Mouse (Mus musculus): ENCODE measurements around the gene Pias4. TPM values are rescaled to one million over a fixed set of nuclear protein-coding genes. Genes with fewer than 3 reads are reported as not detected.

The Pias4 gene
- total RNA-seq, 2 experiments from 2014 or later, result 12.3 to 12.8 TPM

DNA sequence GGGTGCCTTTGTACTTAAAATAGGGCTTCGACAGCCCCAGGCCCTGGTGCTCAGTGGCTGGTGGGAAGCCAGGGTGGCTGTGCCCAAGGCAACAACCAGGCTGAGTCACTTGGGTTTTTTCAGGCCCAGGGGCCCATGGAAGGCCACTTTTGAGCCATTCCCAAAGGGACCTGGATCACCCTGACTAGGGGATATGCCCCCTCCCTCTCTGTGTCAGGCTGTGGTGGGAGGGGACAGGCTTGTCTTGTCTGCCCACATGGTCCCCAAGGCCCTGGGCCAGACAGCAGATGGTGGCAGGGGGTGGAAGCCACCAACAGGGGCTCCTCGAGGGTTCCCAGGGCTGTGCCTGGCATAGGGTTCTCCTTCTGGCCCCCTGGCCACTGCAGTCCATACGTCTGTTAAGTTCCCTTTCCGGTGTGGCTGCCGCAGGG is 25.2 kb downstream of the Pias4 start:
- no peak for DNase-seq
- intact Hi-C loops (cut with DNase I; ENCODE audit: low total_unique reads), result no loop called here

DNA sequence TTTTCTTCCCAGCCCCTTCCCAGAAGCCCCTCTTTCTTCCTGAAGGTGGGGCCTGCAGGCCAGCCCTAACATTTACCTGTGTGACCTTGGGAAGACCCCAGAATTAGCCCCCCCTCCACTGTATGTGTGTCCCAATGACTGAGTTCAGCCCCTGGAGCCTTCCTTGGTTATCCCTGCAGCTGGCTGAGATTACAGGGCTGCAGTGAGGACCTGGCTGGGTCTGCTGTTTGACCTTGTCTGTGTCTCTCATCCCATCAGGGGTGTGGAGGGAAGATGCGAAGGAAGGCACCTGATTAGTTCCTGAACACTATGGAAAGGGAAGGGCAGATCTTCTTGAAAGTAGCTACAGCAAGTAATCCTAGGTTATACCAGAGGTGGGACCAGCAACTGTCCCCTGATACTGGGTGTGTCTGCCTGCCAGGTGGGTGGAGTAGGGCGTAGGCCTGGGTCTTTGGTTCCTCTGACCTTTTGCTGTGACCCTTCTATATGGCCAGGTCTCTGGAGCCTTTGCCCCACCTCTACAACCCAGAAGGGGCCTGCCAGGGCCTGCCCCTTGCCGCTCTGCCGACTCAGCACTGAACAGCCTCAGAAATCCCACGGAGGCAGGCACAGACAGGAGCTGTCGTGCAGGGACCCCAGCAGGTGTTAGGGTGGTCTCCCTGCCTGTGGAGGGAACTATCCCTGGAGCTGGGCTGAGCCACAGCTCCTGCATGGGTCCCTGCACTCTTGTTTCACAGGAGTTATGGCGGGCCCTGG is 26.1 kb downstream of the Pias4 start:
- intact Hi-C loops (cut with DNase I; ENCODE audit: low total_unique reads), result no loop called here
- DNase-seq, result no peak

DNA sequence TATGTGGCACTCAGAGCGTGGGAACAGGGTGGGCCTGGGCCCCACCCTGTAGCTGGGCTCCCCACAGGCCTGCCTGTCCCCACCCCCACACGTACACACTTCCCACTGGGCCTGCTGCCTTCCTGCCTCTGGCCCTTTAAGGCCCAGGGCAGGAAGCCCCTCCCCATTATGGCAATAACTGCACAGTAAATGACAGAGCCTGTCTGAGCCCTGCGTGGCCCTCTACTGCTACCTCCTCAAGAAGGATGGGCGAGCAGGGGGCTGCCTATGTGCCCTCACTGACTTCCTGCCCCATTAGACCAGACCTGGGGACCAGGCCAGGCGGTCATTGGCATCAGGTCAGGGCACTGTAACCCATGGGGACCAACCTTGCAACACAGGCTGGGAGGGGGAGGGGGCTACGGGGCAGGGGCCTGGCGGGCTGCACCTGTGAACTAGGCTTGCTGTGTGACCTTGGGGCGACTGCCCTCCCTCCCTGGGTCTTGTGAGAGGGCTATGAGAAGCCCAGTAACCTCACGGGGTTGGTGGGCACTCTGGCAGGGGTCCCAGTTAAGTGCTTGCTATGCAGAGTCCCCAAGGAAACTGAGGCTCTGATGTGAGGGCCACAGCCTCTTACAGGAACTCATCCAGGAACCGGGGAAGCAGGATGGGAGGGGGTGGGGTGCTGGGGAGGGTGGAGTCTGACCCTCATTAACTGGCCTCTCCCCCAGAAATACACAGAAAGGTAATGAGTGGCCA is 26.8 kb downstream of the Pias4 start:
- no peak for DNase-seq

GRCm38 (mm10) chr10:81140005-81140404 is 27.7 kb downstream of the Pias4 start:
- DNase-seq, result no peak
- intact Hi-C loops (cut with DNase I; ENCODE audit: low total_unique reads), result no loop called here

More for the DNA sequence above, 26.8 kb downstream of the Pias4 start:
- intact Hi-C loops (cut with DNase I; ENCODE audit: low total_unique reads), result no loop called here

- intact Hi-C loops (cut with DNase I; ENCODE audit: low total_unique reads), result no loop called here
- DNase-seq, result no peak
Measured at GRCm38 (mm10) chr10:81139529-81139846, 28.2 kb downstream of the Pias4 start.

- DNase-seq, result no peak
- intact Hi-C loops (cut with DNase I; ENCODE audit: low total_unique reads), result no loop called here
Measured at GRCm38 (mm10) chr10:81138821-81139528, 28.7 kb downstream of the Pias4 start.

- intact Hi-C loops (cut with DNase I; ENCODE audit: low total_unique reads), result no loop called here
- peak; percentile 70 for DNase-seq
Measured at GRCm38 (mm10) chr10:81138131-81138782, 29.5 kb downstream of the Pias4 start.

- DNase-seq, result peak; percentile 98
- intact Hi-C loops (cut with DNase I; ENCODE audit: low total_unique reads), result no loop called here
Measured at GRCm38 (mm10) chr10:81137252-81138130, 30.2 kb downstream of the Pias4 start.

GRCm38 (mm10) chr10:81136706-81137231 is 31.0 kb downstream of the Pias4 start:
- intact Hi-C loops (cut with DNase I; ENCODE audit: low total_unique reads), result no loop called here
- peak; percentile 87 for DNase-seq

DNA sequence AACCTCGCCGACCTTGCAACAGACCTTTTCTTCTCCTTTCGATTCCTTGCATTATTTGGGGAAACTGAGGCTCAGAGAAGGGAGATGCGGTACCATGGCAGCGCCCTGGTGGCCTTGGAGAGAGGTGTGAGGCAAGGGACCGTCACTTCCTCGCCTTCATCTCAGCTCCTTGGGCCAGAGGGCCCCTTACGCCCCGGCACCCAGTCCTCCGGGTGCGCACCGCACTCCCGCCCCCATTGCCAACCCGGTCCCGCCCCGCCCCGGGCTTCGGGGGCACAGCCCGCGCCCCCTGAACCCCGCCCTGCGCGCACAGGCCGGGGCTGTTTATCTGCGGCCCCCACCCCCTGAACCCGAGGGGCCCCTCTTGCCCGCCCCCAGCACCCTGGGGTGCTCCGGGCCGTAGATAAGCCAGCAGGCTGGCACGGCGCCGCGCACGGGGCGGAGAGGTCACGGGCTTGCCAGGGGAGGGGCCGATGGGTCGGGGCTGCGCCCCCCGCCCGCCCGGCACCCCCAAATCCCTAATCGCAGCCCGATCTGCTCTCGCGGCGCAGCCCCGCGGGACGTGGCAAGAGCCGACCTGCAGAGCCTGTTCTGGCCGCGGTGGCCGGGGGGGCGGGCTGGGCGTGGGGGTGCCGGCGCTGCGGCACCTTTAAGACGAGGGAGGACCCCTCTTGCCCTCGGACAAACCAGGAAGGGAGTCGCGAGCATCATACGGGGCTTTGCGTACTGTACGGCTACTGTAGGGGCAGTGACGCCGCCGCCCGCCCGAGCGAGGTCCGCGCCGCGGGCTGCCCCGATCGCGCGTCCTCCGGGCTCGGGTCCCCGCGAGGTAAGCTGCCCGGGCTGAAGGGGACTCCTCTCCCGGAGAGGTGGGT is 31.7 kb downstream of the Pias4 start:
- DNase-seq, result peak; percentile 77
- intact Hi-C loops (cut with DNase I; ENCODE audit: low total_unique reads), result no loop called here

GRCm38 (mm10) chr10:81134966-81135681 is 32.6 kb downstream of the Pias4 start, which contains the start of gene Zbtb7a:
TSS of gene Zbtb7a (plus strand) at chr10:81135220.
- DNase-seq, result peak; percentile 50
- intact Hi-C loops (cut with DNase I; ENCODE audit: low total_unique reads), result no loop called here

- intact Hi-C loops (cut with DNase I; ENCODE audit: low total_unique reads), result no loop called here
- peak; percentile 80 for DNase-seq
Measured at GRCm38 (mm10) chr10:81134181-81134587, 33.5 kb downstream of the Pias4 start.

DNA sequence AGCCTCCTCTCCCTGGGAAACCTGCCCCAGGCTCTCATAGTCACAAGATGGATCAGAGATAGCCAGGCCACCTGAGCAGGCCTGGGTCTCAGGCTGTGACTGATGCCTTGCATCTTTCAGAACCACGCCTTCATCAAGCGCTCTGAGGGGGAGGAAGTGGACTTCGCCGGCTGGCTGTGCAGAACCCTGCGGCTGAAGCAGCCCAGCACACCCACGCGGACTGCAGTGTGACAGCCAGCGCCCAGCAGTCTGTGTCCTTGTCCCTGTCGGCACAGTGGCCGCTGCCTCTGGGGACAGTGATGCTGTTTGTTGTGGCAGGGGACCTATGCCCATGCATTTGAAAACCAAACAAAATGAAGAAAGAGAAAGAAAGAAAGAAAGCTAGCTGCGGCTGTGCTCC is 44.2 kb downstream of the Pias4 start:
- DNase-seq, result no peak
- intact Hi-C loops (cut with DNase I; ENCODE audit: low total_unique reads), result no loop called here

DNA sequence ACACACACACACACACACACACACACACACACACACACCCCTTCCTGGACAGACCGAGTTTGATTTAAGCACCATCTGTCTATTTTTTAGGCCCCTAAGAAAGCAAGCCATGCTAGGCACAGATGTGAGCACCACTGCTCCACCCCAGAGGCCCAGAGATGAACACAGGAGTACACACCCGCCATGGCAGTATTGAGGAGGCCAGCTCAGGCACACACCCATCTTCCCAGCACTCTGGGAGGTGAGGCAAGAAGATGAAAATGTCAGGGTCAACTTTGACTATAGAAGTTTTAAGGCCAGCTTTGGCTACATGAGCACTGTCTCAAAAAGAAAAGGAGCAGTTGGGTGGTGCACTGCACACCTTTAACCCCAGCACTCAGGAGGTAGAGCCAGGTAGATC is 44.8 kb downstream of the Pias4 start:
- intact Hi-C loops (cut with DNase I; ENCODE audit: low total_unique reads), result no loop called here
- DNase-seq, result no peak

DNA sequence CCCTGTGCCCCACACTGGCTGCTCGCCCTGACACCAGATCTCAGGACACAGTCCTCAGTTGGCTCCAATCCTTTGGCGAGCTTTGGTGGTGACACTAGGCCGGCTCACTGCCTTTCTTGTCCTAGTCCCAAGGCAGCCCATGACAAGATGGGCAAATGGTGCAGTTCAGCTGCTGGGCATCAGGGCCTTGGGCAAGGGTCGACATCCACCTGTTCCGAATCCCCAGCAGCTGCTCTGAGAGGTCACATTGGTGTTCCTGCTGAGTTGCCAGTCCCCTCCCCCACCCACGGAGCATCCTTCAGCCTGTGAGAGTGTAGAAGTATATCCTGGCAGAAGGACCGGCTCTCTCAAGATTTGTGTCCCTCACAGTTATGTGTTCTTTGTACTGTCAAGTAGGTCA is 47.1 kb downstream of the Pias4 start:
- peak; percentile 63 for DNase-seq
- intact Hi-C loops (cut with DNase I; ENCODE audit: low total_unique reads), result no loop called here

DNA sequence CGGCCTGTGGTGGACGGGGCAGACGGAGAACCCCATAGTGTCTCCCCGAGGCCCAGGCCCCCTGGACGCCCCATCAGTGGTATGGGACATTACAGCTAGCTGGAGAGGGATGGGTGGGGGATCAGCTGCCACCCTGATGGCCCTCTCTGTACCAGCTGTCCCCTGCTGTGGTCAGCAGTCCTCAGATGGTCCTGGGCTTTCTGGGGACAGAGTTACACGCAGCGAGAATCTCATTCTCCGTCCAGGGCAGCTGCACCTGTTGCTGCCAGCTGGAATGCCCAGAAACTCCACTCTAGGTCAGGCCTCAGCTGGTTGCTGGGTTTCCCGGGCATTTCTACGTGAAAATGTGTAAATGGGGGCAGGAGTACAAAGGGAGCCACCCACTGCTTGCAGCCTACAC is 48.1 kb downstream of the Pias4 start:
- intact Hi-C loops (cut with DNase I; ENCODE audit: low total_unique reads), result no loop called here
- peak; percentile 59 for DNase-seq

GRCm38 (mm10) chr10:81112946-81113345 is 54.8 kb downstream of the Pias4 start:
- intact Hi-C loops (cut with DNase I; ENCODE audit: low total_unique reads), result no loop called here
- no peak for DNase-seq
